Mouse (Mus musculus): ENCODE results near the gene Ccl20.

GRCm38 (mm10) chr1:83076190-83076917, 40.2 kb upstream of the Ccl20 start:
- no peak for TF ChIP-seq CTCF (IDR thresholded peaks at IDR 0.05; ENCODE audit: control insufficient read depth, insufficient read depth, low read length)
- TF ChIP-seq POLR2A (IDR thresholded peaks at IDR 0.05; ENCODE audit: borderline replicate concordance, control insufficient read depth, low read depth, low read length), result no peak

All from bone marrow, adult 2 months (tissue).